Mouse (Mus musculus) stomach, embryonic 16.5 days (tissue): ENCODE data around the gene Lmna. TPM values are rescaled to one million over a fixed set of nuclear protein-coding genes. Genes with fewer than 3 reads are reported as not detected.
A peak's percentile ranks its signal among the peaks of the same experiment; 100 is the strongest.

Experiments
- ATAC-seq: fragments of 200-750 bp; cut with Nextera tagmentation; 2 replicates; pipeline ENCODE4 v1.8.0; 2017; ENCODE audit warnings: moderate number of reproducible peaks, moderate TSS enrichment; ENCODE audit not compliant: insufficient read depth, low FRiP score
- H3K27ac ChIP-seq: fragments of 300-500 bp; sonication (generic); 2 replicates; pipeline ENCODE4 v1.5.1; 2014; ENCODE audit warnings: low read length
- H3K27me3 ChIP-seq: fragments of 300-500 bp; sonication (generic); 2 replicates; pipeline ENCODE4 v1.6.1; 2014; ENCODE audit warnings: low read length, control low read depth, mixed read lengths; ENCODE audit not compliant: control insufficient read depth, insufficient read depth
- H3K36me3 ChIP-seq: fragments of 300-500 bp; sonication (generic); 2 replicates; pipeline ENCODE4 v1.6.1; 2014; ENCODE audit warnings: low read length; ENCODE audit not compliant: control insufficient read depth, insufficient read depth
- H3K4me1 ChIP-seq: fragments of 300-500 bp; sonication (generic); 2 replicates; pipeline ENCODE4 v1.6.1; 2014; ENCODE audit warnings: low read length, control low read depth, mixed read lengths; ENCODE audit not compliant: control insufficient read depth, insufficient read depth
- H3K4me2 ChIP-seq: fragments of 300-500 bp; sonication (generic); 2 replicates; pipeline ENCODE4 v1.6.1; 2014; ENCODE audit warnings: low read depth, low read length, mixed read lengths
- H3K4me3 ChIP-seq: fragments of 300-500 bp; sonication (generic); replicated peaks from 2 replicates; pipeline ENCODE4 v1.5.1; 2014; ENCODE audit warnings: mild to moderate bottlenecking, low read length
- H3K9ac ChIP-seq: fragments of 300-500 bp; sonication (generic); 2 replicates; pipeline ENCODE4 v1.6.1; 2014; ENCODE audit warnings: low read length
- H3K9me3 ChIP-seq: fragments of 300-500 bp; sonication (generic); replicated peaks from 2 replicates; pipeline ENCODE4 v1.6.1; 2016; ENCODE audit warnings: low read length, control low read depth; ENCODE audit not compliant: control insufficient read depth
- WGBS: fragments of 180-500 bp; shearing (Covaris S2); extraction: QIAGEN DNeasy Blood & Tissue Kit; methylation state at CpG from one replicate; pipeline ENCODE4 v1.1.7; 2014; 5-methylcytosine and 5-hydroxymethylcytosine counted together
- polyA plus RNA-seq: library from polyadenylated mRNA; unstranded; fragments of >200 nt; fragmentation: Nextera tagmentation; extraction: Ambion mirVana; gene quantifications from 2 replicates; pipeline ENCODE4 v1.2.1, GENCODE M21; 2015

Lmna gene
- polyA plus RNA-seq, 1 experiment from 2014 or later, result 266 TPM

DNA sequence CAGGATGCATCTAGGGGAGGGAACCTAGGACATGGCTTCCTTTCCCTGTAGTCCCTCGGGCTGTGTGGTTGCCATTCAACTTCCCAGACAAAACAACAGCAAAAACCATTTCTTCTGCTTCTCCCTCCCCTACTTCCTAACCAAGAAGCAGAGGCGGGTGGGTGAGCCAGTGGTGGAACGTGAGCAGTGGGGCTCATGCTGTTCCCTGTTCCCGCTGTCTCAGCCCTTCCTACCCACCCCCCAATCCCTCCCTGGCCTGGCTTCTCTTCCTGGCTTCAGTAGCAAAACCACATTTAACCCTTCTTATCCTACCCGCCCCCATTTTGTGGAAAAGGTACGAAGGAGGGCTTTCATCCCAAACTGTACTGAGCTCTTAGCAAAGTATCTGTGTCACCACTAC, 4.7 kb downstream of the Lmna start:
- Histone ChIP-seq H3K36me3 (no peaks in the 10 kb centered on the region), H3K4me2 (no peak overlapping the region), H3K9me3 (no peaks in the 10 kb centered on the region), H3K27me3 (no peaks in the 10 kb centered on the region), H3K4me3 (no peak overlapping the region), H3K27ac (peak overlapping the region; percentile 43), H3K9ac (no peak overlapping the region), H3K4me1 (peaks cover 35% of the 10 kb centered on the region)
- 74% methylated on average over 6 of the region's 6 CpGs for WGBS
- no peak for ATAC-seq

DNA sequence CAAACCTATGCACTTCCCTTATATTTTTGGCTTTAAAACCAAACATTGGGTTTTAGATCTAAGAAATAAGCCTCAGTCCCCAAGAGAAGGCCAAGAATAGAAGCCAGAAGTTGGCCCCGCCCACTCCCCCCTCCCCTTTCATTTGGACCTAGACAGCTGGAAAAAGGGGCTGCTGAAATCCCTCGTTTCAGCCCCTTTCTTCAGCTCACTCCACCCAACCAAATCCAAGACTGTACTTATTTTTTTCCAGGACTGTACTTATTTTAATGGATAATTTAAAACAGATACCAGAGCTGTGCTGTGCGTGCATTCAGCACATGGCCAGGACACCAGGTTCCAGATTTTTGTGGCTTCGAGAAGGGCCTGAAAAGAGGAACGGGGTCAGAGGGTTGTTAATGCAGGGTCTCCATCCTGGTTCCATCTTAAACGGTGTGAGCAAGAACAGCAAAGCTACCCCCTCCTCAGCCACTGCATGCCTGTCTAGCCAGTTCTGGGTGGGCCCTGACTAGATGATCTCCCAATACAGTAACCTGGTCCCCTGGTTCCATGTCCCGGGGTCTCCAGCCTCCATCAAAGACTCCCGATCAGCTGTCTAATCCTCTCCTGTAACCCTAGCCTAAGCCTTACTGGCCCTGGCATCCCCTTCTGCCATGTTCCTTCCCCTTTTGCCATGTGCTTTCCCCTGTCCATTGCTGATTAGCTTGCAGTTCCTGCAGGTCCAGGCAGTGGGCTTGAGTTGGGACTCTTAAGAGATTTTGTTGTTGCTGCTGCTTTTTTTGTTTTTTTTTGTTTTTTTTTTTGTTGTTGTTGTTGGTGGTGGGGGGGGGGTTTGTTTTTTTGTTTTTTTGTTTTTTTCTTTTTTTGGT, 5.6 kb downstream of the Lmna start:
- Histone ChIP-seq H3K27me3 (no peaks in the 10 kb centered on the region), H3K4me3 (no peak overlapping the region), H3K9me3 (no peaks in the 10 kb centered on the region), H3K4me1 (peaks cover 34% of the 10 kb centered on the region), H3K27ac (peak overlapping the region; percentile 96), H3K9ac (peak overlapping the region; percentile 49; the same call in 1 of the 2 replicates), H3K36me3 (no peaks in the 10 kb centered on the region), H3K4me2 (peak overlapping the region; percentile 75)
- no peak for ATAC-seq
- 41% methylated on average over 8 of the region's 8 CpGs for WGBS

- Histone ChIP-seq H3K27me3 (no peaks in the 10 kb centered on the region), H3K36me3 (no peaks in the 10 kb centered on the region), H3K4me3 (peak overlapping the region; percentile 84), H3K9me3 (no peaks in the 10 kb centered on the region), H3K4me1 (peaks cover 34% of the 10 kb centered on the region), H3K4me2 (peak overlapping the region; percentile 75), H3K9ac (peak overlapping the region; percentile 49), H3K27ac (peak overlapping the region; percentile 96)
- peak; percentile 51 for ATAC-seq
- WGBS, result 15% methylated on average over 4 of the region's 4 CpGs
These were observed 6.3 kb downstream of the Lmna start for GRCm38 (mm10) chr3:88503505-88503863.

DNA sequence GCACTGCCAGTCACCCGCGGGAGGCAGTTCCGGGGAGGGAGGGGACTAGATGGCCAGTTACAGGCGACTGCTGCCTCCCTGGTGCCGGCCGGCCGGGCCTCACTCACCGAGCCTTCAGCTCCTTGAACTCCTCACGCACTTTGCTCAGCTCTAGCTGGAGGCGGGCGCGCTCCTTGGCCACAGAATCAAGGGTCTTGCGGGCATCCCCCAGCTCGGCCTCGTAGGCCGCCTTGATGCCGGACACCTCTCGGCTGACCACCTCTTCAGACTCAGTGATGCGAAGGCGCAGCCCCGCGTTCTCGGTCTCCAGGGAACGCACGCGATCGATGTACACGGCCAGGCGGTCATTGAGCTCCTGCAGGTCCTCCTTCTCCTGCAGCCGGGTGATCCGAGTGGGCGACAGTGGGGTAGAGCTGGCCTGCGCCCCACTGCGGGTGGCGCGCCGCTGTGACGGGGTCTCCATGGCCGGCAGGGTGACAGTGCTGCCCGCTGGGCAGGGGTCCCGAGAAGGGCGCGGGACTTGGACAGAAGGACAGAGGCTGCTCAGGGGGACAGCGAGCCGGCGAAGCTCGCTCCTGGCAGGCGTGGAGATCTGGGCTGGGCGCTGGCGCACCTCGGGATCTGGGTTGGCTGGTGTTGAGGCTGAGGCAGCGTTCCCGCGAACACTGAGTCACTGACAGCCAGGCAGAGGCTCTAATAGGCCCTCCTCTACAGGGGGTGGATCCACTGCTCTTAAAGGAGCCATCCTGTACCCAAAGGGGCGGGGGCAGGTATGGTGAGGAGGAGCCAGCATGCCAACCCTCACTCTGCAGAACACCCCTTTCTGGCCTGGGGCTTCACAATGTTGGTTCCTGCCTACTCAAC, 6.9 kb downstream of the Lmna start:
- no peaks in the 10 kb centered on the region for H3K9me3 ChIP-seq
- peak overlapping the region; percentile 96 for H3K27ac ChIP-seq
- H3K4me1 ChIP-seq, result peaks cover 34% of the 10 kb centered on the region
- peak; percentile 94 for ATAC-seq
- peak overlapping the region; percentile 84 for H3K4me3 ChIP-seq
- no peaks in the 10 kb centered on the region for H3K27me3 ChIP-seq
- peak overlapping the region; percentile 75 for H3K4me2 ChIP-seq
- WGBS, result under 1% methylated on average over 55 of the region's 55 CpGs
- H3K9ac ChIP-seq, result peak overlapping the region; percentile 95
- no peaks in the 10 kb centered on the region for H3K36me3 ChIP-seq

DNA sequence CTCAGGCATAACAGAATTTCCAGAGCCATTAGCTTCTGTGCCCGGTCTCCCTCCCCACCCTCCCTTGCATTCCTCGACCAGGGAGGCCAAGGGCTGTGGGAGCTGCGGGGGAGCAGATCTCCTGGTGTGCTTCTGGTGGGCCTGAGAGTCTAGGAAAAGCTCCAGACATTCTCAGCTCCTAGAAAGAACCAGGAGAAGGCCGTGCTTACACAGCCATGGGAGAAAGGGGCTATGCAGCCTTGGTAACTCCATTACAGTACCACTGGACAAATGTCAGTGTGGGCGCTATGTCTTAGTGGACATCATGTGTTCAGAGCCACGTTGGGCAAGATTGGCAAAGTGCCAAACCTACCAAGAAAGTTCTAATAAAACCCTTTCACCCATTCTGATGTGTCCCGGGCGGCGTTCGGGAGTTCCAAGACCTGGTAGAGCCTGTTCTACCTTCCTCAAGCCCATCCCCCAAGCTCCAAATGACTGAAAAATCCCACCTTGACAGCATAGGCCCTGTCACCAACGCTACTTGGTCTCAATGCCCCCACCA, 7.7 kb downstream of the Lmna start:
- 14% methylated on average over 11 of the region's 11 CpGs for WGBS
- no peaks in the 10 kb centered on the region for H3K27me3 ChIP-seq
- H3K4me2 ChIP-seq, result peak overlapping the region; percentile 75
- no peaks in the 10 kb centered on the region for H3K9me3 ChIP-seq
- H3K27ac ChIP-seq, result peak overlapping the region; percentile 96
- peaks cover 38% of the 10 kb centered on the region for H3K4me1 ChIP-seq
- H3K36me3 ChIP-seq, result no peaks in the 10 kb centered on the region
- peak overlapping the region; percentile 95 for H3K9ac ChIP-seq
- ATAC-seq, result no peak
- peak overlapping the region; percentile 84 for H3K4me3 ChIP-seq

DNA sequence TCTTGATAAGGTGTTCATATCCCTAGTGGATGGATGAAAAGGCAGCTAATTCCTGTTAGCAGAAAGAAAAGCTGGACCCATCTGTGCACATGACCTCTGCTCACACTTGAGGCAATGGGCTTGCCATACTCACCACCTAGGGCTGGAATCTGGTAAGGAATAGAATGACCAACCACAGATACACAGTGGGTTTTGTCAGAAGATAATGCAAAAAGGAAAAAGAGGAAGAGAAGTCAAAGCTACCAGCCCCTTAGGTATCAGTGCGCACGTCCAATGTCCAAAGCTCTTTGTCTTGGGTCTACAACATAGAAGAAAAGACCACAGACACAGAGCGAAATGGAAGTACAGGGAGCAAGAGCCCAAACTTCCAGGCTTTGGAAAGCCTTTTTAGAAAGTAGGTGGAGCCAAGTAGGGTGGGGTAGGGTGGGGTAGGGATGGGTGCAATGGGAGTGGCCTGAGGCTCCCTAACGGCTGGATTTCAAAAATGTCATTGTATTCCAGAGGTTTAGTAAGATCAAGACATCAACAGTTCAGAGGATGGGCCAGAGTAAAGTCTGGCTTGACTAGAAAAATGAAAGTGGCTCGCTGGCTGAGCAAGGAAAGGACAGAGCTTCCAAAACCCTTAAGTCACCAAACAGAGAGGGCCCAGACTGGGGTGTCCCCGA, 8.3 kb downstream of the Lmna start:
- no peak for ATAC-seq
- H3K9ac ChIP-seq, result peak overlapping the region; percentile 95
- no peaks in the 10 kb centered on the region for H3K9me3 ChIP-seq
- H3K27me3 ChIP-seq, result no peaks in the 10 kb centered on the region
- whole genome bisulfite sequencing, result 47% methylated on average over 6 of the region's 6 CpGs
- peak overlapping the region; percentile 96 for H3K27ac ChIP-seq
- H3K36me3 ChIP-seq, result no peaks in the 10 kb centered on the region
- peaks cover 41% of the 10 kb centered on the region for H3K4me1 ChIP-seq
- peak overlapping the region; percentile 75 for H3K4me2 ChIP-seq
- H3K4me3 ChIP-seq, result peak overlapping the region; percentile 84

DNA sequence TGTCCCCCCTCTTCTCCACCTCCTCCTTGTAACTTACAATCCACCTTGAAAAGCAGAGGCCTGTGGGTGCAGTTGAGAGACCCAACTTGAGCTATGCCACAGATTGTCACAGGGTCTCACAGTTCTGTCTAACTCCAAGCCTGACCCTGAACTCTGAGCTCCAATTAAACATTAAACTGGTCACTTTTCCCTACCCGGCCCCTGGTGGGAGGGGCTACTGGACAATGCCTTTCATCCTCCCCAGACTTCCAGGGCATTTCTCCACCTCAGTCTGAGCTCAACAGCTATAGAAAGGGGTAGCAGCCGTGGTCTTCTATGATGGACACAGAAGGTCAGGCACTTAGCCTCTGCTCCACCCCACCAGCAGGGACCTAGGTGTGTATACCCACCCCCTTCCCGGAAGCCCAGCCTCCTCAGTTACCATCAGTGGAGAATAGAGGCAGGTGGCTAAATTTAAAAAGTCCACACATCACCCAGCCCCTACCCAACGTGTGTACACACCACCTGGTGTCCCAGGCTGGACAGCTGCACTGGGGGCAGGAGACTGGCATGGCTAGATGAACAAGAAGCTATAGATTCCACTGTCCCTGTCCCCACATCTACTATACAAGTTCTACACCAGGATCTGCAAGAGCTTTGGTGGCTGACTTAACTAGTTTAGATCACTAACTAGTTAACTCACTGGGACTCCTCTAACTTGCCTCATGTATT, 8.9 kb downstream of the Lmna start:
- WGBS, result 34% methylated on average over 4 of the region's 4 CpGs
- H3K27me3 ChIP-seq, result no peaks in the 10 kb centered on the region
- H3K4me1 ChIP-seq, result peaks cover 45% of the 10 kb centered on the region
- H3K4me2 ChIP-seq, result peak overlapping the region; percentile 75
- peak overlapping the region; percentile 84 for H3K4me3 ChIP-seq
- peak overlapping the region; percentile 95 for H3K9ac ChIP-seq
- H3K36me3 ChIP-seq, result no peaks in the 10 kb centered on the region
- H3K27ac ChIP-seq, result peak overlapping the region; percentile 96; the same call in 1 of the 2 replicates
- H3K9me3 ChIP-seq, result no peaks in the 10 kb centered on the region
- ATAC-seq, result no peak

GRCm38 (mm10) chr3:88500087-88500486, 9.7 kb downstream of the Lmna start:
- Histone ChIP-seq H3K4me3 (peak overlapping the region; percentile 84; the same call in 1 of the 2 replicates), H3K9me3 (no peaks in the 10 kb centered on the region), H3K27ac (no peak overlapping the region), H3K9ac (0 out of 2 replicates have a peak overlapping the region, but pooled peaks have one; percentile 20), H3K4me2 (peak overlapping the region; percentile 75; the same call in 1 of the 2 replicates), H3K27me3 (no peaks in the 10 kb centered on the region), H3K4me1 (peaks cover 51% of the 10 kb centered on the region), H3K36me3 (no peaks in the 10 kb centered on the region)
- ATAC-seq, result no peak
- 81% methylated on average over 7 of the region's 7 CpGs for WGBS
